Mouse (Mus musculus) hindbrain, embryonic 15.5 days (tissue): Measurements from ENCODE around the gene Kdm6b. TPM values are rescaled to one million over a fixed set of nuclear protein-coding genes. Genes with fewer than 3 reads are reported as not detected.
A peak's percentile ranks its signal among the peaks of the same experiment; 100 is the strongest.

Experiments used
- ATAC-seq: fragments of 200-750 bp; cut with Nextera tagmentation; 2 replicates; pipeline ENCODE4 v1.8.0; 2017; ENCODE audit warnings: low read depth, moderate number of reproducible peaks, moderate TSS enrichment; ENCODE audit not compliant: low FRiP score
- H3K27ac ChIP-seq: fragments of 300-500 bp; sonication (generic); replicated peaks from 2 replicates; pipeline ENCODE4 v1.5.1; 2015; ENCODE audit warnings: mild to moderate bottlenecking, inconsistent platforms
- H3K27me3 ChIP-seq: fragments of 300-500 bp; sonication (generic); 2 replicates; pipeline ENCODE4 v1.6.1; 2015; ENCODE audit warnings: control low read depth, inconsistent platforms
- H3K36me3 ChIP-seq: fragments of 300-500 bp; sonication (generic); 2 replicates; pipeline ENCODE4 v1.6.1; 2015; ENCODE audit warnings: control low read depth, inconsistent platforms
- H3K4me1 ChIP-seq: fragments of 300-500 bp; sonication (generic); replicated peaks from 2 replicates; pipeline ENCODE4 v1.6.1; 2015; ENCODE audit warnings: control low read depth, inconsistent platforms
- H3K4me2 ChIP-seq: fragments of 300-500 bp; sonication (generic); 2 replicates; pipeline ENCODE4 v1.6.1; 2015; ENCODE audit warnings: moderate library complexity, mild to moderate bottlenecking, inconsistent platforms
- H3K4me3 ChIP-seq: fragments of 300-500 bp; sonication (generic); 2 replicates; pipeline ENCODE4 v1.5.1; 2015; ENCODE audit warnings: mild to moderate bottlenecking, inconsistent platforms
- H3K9ac ChIP-seq: fragments of 300-500 bp; sonication (generic); 2 replicates; pipeline ENCODE4 v1.6.1; 2015; ENCODE audit warnings: inconsistent platforms
- H3K9me3 ChIP-seq: fragments of 300-500 bp; sonication (generic); 2 replicates; pipeline ENCODE4 v1.6.1; 2016; ENCODE audit warnings: control low read depth, inconsistent platforms
- WGBS: fragments of 180-500 bp; shearing (Covaris S2); methylation state at CpG from one replicate; pipeline ENCODE4 v1.1.7; 2015; 5-methylcytosine and 5-hydroxymethylcytosine counted together
- polyA plus RNA-seq: library from polyadenylated mRNA; unstranded; fragments of >200 nt; fragmentation: Nextera tagmentation; extraction: Ambion mirVana; gene quantifications from 2 replicates; pipeline ENCODE4 v1.2.1, GENCODE M21; 2015

Gene Kdm6b
- polyA plus RNA-seq, 1 experiment from 2014 or later = 34.9 TPM

DNA sequence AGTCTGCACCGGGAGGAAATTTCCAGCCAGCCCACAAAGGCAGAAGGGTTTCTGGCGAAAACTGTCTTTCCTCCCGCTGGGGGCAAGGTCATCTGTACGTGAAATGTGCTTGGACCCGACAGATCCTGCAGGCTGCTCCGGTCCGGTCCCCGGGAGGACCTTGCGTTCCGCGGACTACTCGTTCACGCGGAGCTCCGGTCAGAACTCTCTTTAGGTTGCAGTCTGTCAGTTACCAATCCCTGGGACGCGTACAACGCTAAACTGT is 3.5 kb downstream of the Kdm6b start:
- WGBS = 0% methylated on average over 18 of the region's 18 CpGs
- Histone ChIP-seq H3K27me3 (no peaks in the 10 kb centered on the region), H3K36me3 (peaks cover 38% of the 10 kb centered on the region), H3K9ac (peak overlapping the region; percentile 73), H3K4me3 (peak overlapping the region; percentile 65), H3K4me2 (peak overlapping the region; percentile 96), H3K4me1 (peaks cover 69% of the 10 kb centered on the region), H3K9me3 (no peaks in the 10 kb centered on the region), H3K27ac (peak overlapping the region; percentile 91)
- no peak for ATAC-seq

DNA sequence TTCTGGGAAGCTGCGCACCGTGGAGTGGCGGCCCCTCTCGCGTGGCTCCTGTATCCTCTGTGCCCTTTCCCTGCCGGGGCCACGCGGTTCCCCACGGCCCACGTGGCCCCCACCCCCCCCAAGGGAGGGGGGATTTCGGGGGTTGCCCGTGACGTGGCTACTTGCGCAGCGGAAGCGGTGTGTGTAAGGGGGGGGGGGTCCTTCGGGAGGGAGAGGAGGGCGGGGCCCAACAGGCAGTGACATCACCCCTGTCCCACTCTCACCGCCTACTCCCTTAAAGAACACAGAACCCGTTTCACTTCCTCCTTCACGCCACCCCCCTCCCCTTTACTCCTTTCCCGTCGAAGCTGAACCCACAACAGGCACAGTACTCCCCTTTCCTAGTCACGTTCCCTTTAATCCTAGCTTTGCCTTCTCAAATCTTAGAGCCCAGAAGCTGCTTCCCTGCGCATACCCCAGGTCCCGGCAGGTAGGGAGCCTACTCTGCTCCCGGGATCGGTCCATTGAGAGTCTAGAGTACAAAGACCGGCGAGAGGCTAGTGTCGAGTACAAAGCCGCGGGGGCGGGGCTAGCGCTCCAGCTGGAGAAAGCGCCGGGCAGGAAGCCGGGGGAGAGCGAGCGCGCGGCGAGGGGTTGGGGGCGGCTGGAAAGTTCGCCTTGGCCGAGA is 4.0 kb downstream of the Kdm6b start:
- Histone ChIP-seq H3K9ac (peak overlapping the region; percentile 73), H3K4me1 (peaks cover 64% of the 10 kb centered on the region), H3K4me3 (peak overlapping the region; percentile 65), H3K27ac (peak overlapping the region; percentile 91), H3K27me3 (no peaks in the 10 kb centered on the region), H3K4me2 (peak overlapping the region; percentile 96), H3K9me3 (no peaks in the 10 kb centered on the region), H3K36me3 (peaks cover 41% of the 10 kb centered on the region)
- peak; percentile 32; the same call in 1 of the 2 replicates for ATAC-seq
- WGBS = under 1% methylated on average over 40 of the region's 46 CpGs

DNA sequence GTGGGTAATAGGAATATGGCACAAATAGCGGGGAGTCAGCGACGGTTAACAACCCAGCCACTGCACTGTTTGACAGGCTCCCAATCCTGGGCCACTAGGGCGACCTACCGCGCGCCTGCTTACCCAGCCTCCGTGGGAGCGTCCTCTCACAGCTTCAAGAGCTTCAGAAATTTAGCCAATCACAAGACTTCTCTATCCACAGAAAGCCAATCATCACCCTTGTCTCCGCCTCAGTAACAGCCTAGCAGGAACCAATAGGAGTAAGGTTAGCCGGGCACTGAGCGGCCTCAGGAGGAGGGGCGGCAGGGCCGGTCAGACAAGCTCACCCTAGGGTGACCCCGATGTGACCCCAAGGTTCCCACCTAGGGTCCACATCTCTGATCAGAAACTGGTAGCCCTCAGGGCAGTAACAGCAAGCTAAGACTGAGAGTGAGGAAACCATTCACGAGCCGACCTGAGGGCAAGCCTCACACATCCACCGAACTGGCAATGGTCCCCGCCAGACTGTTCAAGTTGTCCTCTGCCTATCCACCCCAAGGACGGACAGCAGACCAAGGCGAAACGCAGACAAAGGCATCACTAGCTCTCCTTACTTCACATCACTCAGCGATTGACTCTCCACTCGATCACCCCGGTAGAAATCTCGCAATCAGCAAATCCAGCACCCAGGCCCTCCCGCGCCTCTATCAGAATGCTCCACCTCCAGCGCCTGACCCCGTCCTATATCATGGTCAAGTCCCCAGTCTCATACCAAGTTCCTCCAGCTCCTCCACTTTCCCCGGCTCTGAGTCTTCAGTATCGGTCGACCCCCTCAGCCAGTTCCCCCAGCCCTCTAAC is 4.7 kb downstream of the Kdm6b start:
- WGBS = 0% methylated on average over 33 of the region's 33 CpGs
- H3K4me1 ChIP-seq = peaks cover 57% of the 10 kb centered on the region

GRCm38 (mm10) chr11:69407724-69408004 is 5.8 kb downstream of the Kdm6b start:
- Histone ChIP-seq H3K4me1 (peaks cover 46% of the 10 kb centered on the region), H3K9ac (no peak overlapping the region), H3K27ac (0 out of 2 replicates have a peak overlapping the region, but pooled peaks have one; percentile 91), H3K4me2 (peak overlapping the region; percentile 96), H3K9me3 (no peaks in the 10 kb centered on the region), H3K27me3 (no peaks in the 10 kb centered on the region), H3K4me3 (peak overlapping the region; percentile 65; the same call in 1 of the 2 replicates), H3K36me3 (peaks cover 58% of the 10 kb centered on the region)
- WGBS = 90% methylated on average over 4 of the region's 4 CpGs
- no peak for ATAC-seq

More for the DNA sequence above, 4.7 kb downstream of the Kdm6b start:
- Histone ChIP-seq H3K27me3 (no peaks in the 10 kb centered on the region), H3K9ac (peak overlapping the region; percentile 73), H3K9me3 (no peaks in the 10 kb centered on the region), H3K4me2 (peak overlapping the region; percentile 96), H3K27ac (peak overlapping the region; percentile 91), H3K4me3 (peak overlapping the region; percentile 65), H3K36me3 (peaks cover 48% of the 10 kb centered on the region)
- peak; percentile 76 for ATAC-seq

DNA sequence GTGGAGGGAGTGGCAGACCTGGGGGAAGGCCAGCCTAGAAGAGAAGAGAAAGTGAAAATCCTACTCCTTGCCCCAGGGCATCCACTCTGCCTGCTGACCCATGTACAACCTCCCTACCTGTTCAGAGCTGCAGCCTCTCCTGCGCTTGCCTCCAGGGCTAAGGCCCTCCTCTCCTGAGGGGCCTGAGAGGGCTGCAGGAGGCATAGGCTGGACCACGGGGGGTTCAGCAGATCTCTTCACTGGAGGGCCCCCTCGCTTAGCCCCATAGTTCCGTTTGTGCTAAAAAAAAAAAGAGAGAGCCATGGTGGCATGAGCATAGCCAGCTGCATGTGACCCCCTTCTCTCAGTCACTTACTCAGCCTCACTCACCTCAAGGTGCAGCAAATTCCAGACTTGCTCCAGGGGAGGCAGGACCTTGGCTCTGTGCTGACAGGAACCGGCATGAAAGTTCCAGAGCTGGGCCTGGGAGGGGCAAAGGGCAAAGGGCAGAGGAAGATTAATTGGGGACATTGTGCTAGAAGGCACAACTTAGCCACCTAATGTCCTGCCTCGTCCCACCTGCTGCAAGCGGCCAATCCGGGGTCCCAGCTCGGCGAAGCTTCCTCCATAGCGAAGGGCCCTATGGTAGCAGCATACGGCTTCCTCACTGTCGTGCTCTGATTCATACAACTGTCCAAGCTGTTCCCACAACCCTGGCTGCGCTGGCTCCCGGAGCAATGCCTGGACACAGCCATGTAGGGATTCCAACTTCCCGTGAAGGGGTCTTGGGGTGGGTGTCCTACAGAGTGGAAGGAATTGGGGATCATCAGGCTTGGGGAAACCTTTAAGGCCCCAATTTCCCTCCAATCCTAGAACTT is 6.4 kb downstream of the Kdm6b start:
- Histone ChIP-seq H3K9ac (0 out of 2 replicates have a peak overlapping the region, but pooled peaks have one; percentile 1), H3K27ac (0 out of 2 replicates have a peak overlapping the region, but pooled peaks have one; percentile 91)

GRCm38 (mm10) chr11:69406282-69406681 is 7.2 kb downstream of the Kdm6b start:
- Histone ChIP-seq H3K27ac (no peak overlapping the region), H3K4me3 (no peak overlapping the region), H3K4me1 (peaks cover 35% of the 10 kb centered on the region), H3K9ac (no peak overlapping the region), H3K36me3 (peaks cover 62% of the 10 kb centered on the region), H3K4me2 (no peak overlapping the region), H3K9me3 (no peaks in the 10 kb centered on the region), H3K27me3 (no peaks in the 10 kb centered on the region)
- WGBS = 89% methylated on average over 19 of the region's 19 CpGs
- ATAC-seq = no peak

More for the DNA sequence above, 6.4 kb downstream of the Kdm6b start:
- ATAC-seq = no peak
- Histone ChIP-seq H3K4me3 (no peak overlapping the region), H3K9me3 (no peaks in the 10 kb centered on the region), H3K36me3 (peaks cover 58% of the 10 kb centered on the region), H3K4me1 (peaks cover 40% of the 10 kb centered on the region), H3K27me3 (no peaks in the 10 kb centered on the region), H3K4me2 (peak overlapping the region; percentile 96; the same call in 1 of the 2 replicates)
- WGBS = 91% methylated on average over 16 of the region's 16 CpGs

- WGBS = 92% methylated on average over 24 of the region's 24 CpGs
- Histone ChIP-seq H3K4me2 (no peak overlapping the region), H3K27me3 (no peaks in the 10 kb centered on the region), H3K36me3 (peaks cover 69% of the 10 kb centered on the region), H3K27ac (no peak overlapping the region), H3K4me1 (peaks cover 39% of the 10 kb centered on the region), H3K9me3 (no peaks in the 10 kb centered on the region), H3K4me3 (no peak overlapping the region), H3K9ac (no peak overlapping the region)
- no peak for ATAC-seq
Measured at GRCm38 (mm10) chr11:69405397-69406200, 7.9 kb downstream of the Kdm6b start.

DNA sequence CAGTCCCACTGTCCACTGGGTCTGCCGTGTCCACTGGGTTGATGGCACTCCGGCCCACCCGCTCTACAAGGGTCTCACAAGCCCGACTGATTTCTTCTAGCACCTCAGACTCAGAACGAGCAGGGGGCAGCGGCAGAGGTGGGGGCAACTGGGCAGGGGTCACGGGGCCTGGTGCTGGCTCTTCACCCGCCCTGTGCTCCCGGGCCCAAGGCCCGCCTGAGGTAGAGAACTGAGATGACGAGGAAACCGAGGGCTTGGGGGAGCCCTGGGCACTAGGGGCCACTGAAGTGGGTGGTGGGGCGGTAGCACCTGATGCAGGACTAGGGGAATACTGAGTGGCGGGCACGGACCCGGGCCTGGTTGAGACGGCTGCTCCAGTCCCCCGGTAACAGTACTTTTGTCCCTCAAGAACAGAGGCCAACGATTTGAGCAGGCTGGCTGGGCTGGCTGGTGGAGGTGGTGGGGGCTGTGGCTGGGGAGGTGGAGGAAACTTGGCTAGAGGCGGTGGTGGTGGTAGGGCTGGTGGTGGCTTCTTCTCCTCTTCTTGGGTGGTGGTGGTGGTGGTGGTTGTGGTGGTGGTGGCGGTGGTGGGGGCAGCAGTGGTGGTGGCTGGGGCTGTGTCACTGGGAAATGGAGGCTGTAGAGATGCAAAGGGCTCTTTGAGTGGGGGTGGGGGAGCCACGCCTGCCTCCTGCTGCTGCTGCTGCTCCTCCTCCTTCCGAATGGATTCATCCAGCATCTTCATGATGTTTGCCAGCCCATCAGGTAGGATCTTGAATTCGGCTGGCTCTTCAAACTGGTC is 8.7 kb downstream of the Kdm6b start:
- H3K27ac ChIP-seq = no peak overlapping the region
- H3K27me3 ChIP-seq = no peaks in the 10 kb centered on the region
- H3K4me2 ChIP-seq = no peak overlapping the region
- H3K4me3 ChIP-seq = no peak overlapping the region
- peaks cover 38% of the 10 kb centered on the region for H3K4me1 ChIP-seq
- H3K9ac ChIP-seq = no peak overlapping the region
- ATAC-seq = no peak
- H3K9me3 ChIP-seq = no peaks in the 10 kb centered on the region
- whole genome bisulfite sequencing = 90% methylated on average over 20 of the region's 24 CpGs
- H3K36me3 ChIP-seq = peaks cover 77% of the 10 kb centered on the region

- no peak overlapping the region for H3K27ac ChIP-seq
- no peak overlapping the region for H3K4me3 ChIP-seq
- H3K27me3 ChIP-seq = no peaks in the 10 kb centered on the region
- no peak overlapping the region for H3K4me2 ChIP-seq
- no peak for ATAC-seq
- WGBS = 93% methylated on average over 38 of the region's 38 CpGs
- peaks cover 34% of the 10 kb centered on the region for H3K4me1 ChIP-seq
- H3K36me3 ChIP-seq = peaks cover 83% of the 10 kb centered on the region
- no peak overlapping the region for H3K9ac ChIP-seq
- no peaks in the 10 kb centered on the region for H3K9me3 ChIP-seq
Measured at GRCm38 (mm10) chr11:69403691-69404594, 9.5 kb downstream of the Kdm6b start.

- no peak overlapping the region for H3K4me3 ChIP-seq
- no peak overlapping the region for H3K4me2 ChIP-seq
- 88% methylated on average over 12 of the region's 12 CpGs for WGBS
- H3K9me3 ChIP-seq = no peaks in the 10 kb centered on the region
- no peak overlapping the region for H3K9ac ChIP-seq
- H3K27me3 ChIP-seq = no peaks in the 10 kb centered on the region
- no peak overlapping the region for H3K27ac ChIP-seq
- no peak for ATAC-seq
- H3K4me1 ChIP-seq = peaks cover 23% of the 10 kb centered on the region
- peaks cover 74% of the 10 kb centered on the region for H3K36me3 ChIP-seq
Measured at GRCm38 (mm10) chr11:69401987-69402386, 11.5 kb downstream of the Kdm6b start.
